Mouse (Mus musculus) left cerebral cortex, adult 18-20 months (tissue): ENCODE results near the gene Plch2. TPM values are rescaled to one million over a fixed set of nuclear protein-coding genes. Genes with fewer than 3 reads are reported as not detected.

ENCODE experiments used
- DNase-seq, 2 experiments: peaks; one replicate each; pipeline ENCODE4 v3.0.0; 2021 to 2022; ENCODE audit warnings: low spot score in 2 of 2, mixed read lengths in 1 of 2
- total RNA-seq, 2 experiments: library from RNA; stranded (reverse); gene quantifications; 2 replicates each; pipeline ENCODE4 v1.2.3; 2021

Plch2 gene
- total RNA-seq, 2 experiments from 2014 or later, result 69.2 to 88.5 TPM

- DNase-seq, result no peak
Observed at GRCm38 (mm10) chr4:155022228-155022855, 34.2 kb downstream of the Plch2 start.

GRCm38 (mm10) chr4:155020813-155021212, 35.8 kb downstream of the Plch2 start:
- DNase-seq, result no peak

- no peak for DNase-seq
Observed at GRCm38 (mm10) chr4:155020141-155020540, 36.4 kb downstream of the Plch2 start.

GRCm38 (mm10) chr4:155019336-155019847, 37.2 kb downstream of the Plch2 start:
- peak in 1 of 2 experiments; percentile 56 for DNase-seq

GRCm38 (mm10) chr4:155018601-155019335, 37.8 kb downstream of the Plch2 start:
- DNase-seq, result no peak

GRCm38 (mm10) chr4:155018066-155018465, 38.5 kb downstream of the Plch2 start:
- DNase-seq, result no peak

- DNase-seq, result no peak
Observed at GRCm38 (mm10) chr4:155017253-155017878, 39.2 kb downstream of the Plch2 start.

- DNase-seq, result no peak
Observed at GRCm38 (mm10) chr4:155016807-155017206, 39.8 kb downstream of the Plch2 start.

GRCm38 (mm10) chr4:155015550-155015949, 41.0 kb downstream of the Plch2 start:
- no peak for DNase-seq

- peak; percentile 68 to 85 for DNase-seq
Observed at GRCm38 (mm10) chr4:155014791-155015190, 41.8 kb downstream of the Plch2 start.

GRCm38 (mm10) chr4:155014244-155014643, 42.3 kb downstream of the Plch2 start:
- DNase-seq, result no peak

- peak; percentile 66 to 72 for DNase-seq
Observed at GRCm38 (mm10) chr4:155012788-155013187, 43.8 kb downstream of the Plch2 start.

- no peak for DNase-seq
Observed at GRCm38 (mm10) chr4:155012115-155012514, 44.5 kb downstream of the Plch2 start.

GRCm38 (mm10) chr4:155011312-155012025, 45.1 kb downstream of the Plch2 start:
- DNase-seq, result no peak

GRCm38 (mm10) chr4:155010870-155011269, 45.7 kb downstream of the Plch2 start:
- DNase-seq, result peak in 1 of 2 experiments; percentile 40

- DNase-seq, result no peak
Observed at GRCm38 (mm10) chr4:155009216-155009615, 47.4 kb downstream of the Plch2 start.

GRCm38 (mm10) chr4:155008075-155008474, 48.5 kb downstream of the Plch2 start:
- no peak for DNase-seq

GRCm38 (mm10) chr4:155007641-155008040, 48.9 kb downstream of the Plch2 start:
- DNase-seq, result no peak

GRCm38 (mm10) chr4:155006296-155006695, 50.3 kb downstream of the Plch2 start:
- no peak for DNase-seq

- DNase-seq, result no peak
Observed at GRCm38 (mm10) chr4:155005278-155005677, 51.3 kb downstream of the Plch2 start.

GRCm38 (mm10) chr4:154999379-154999778, 57.2 kb downstream of the Plch2 start:
- DNase-seq, result no peak
